ENCODE assay signal across 21 mouse cellular contexts in genomic region chr1:23648875-23649506, GRCm38 (mm10).
DNase-seq lines count a peak whose midpoint lies in the region; ATAC-seq and TF ChIP-seq lines count a peak whose summit lies in the region.
"Had no signal": no experiment of that assay in that cellular context is flagged by ENCODE, and none has a peak within 500 bp of the region (broad histone marks: within the 10 kb centered on the region; RNA-seq: fewer than 3 reads in every experiment).

No protein-coding gene starts in this region.

- H3K36me3 ChIP-seq in forebrain, embryonic 13.5 days (ENCODE audit: poor library complexity, severe bottlenecking), result no peaks in the 10 kb centered on the region
- H3K36me3 ChIP-seq in forebrain, embryonic 11.5 days (ENCODE audit: control insufficient read depth, insufficient read depth, low read length), result no peaks in the 10 kb centered on the region
- H3K36me3 ChIP-seq in kidney, postnatal 0 days (ENCODE audit: insufficient read depth, low read length), result no peaks in the 10 kb centered on the region
- H3K36me3 ChIP-seq in kidney, embryonic 15.5 days, result no peaks in the 10 kb centered on the region
- H3K36me3 ChIP-seq: embryonic facial prominence, embryonic 15.5 days; heart, embryonic 10.5 days; limb, embryonic 15.5 days; midbrain, embryonic 12.5 days; neural tube, embryonic 12.5 days had no signal

- H3K27me3 ChIP-seq in forebrain, embryonic 13.5 days, result no peaks in the 10 kb centered on the region
- no peaks in the 10 kb centered on the region for H3K27me3 ChIP-seq in forebrain, embryonic 11.5 days (ENCODE audit: control insufficient read depth, insufficient read depth, low read length)
- no peaks in the 10 kb centered on the region for H3K27me3 ChIP-seq in kidney, postnatal 0 days (ENCODE audit: insufficient read depth, low read length)
- H3K27me3 ChIP-seq in kidney, embryonic 15.5 days, result no peaks in the 10 kb centered on the region
- H3K27me3 ChIP-seq: embryonic facial prominence, embryonic 15.5 days; limb, embryonic 15.5 days; midbrain, embryonic 12.5 days; neural tube, embryonic 12.5 days had no signal

- 59% methylated on average over 7 of the region's 7 CpGs for WGBS in forebrain, embryonic 13.5 days
- WGBS in forebrain, embryonic 11.5 days, result 82% methylated on average over 7 of the region's 7 CpGs
- WGBS in kidney, postnatal 0 days, result 68% methylated on average over 7 of the region's 7 CpGs
- 65% methylated on average over 7 of the region's 7 CpGs for whole genome bisulfite sequencing in kidney, embryonic 15.5 days

- no peak overlapping the region for H3K9ac ChIP-seq in forebrain, embryonic 13.5 days
- no peak overlapping the region for H3K9ac ChIP-seq in forebrain, embryonic 11.5 days (ENCODE audit: low read length)
- no peak overlapping the region for H3K9ac ChIP-seq in kidney, postnatal 0 days (ENCODE audit: low read depth, low read length)
- H3K9ac ChIP-seq in kidney, embryonic 15.5 days, result no peak overlapping the region
- H3K9ac ChIP-seq: embryonic facial prominence, embryonic 15.5 days; limb, embryonic 15.5 days; liver, embryonic 14.5 days; midbrain, embryonic 12.5 days; neural tube, embryonic 12.5 days had no signal

- H3K4me3 ChIP-seq in forebrain, embryonic 13.5 days, result no peak overlapping the region
- no peak overlapping the region for H3K4me3 ChIP-seq in forebrain, embryonic 11.5 days (ENCODE audit: low read depth, low read length)
- no peak overlapping the region for H3K4me3 ChIP-seq in kidney, postnatal 0 days (replicated peaks; ENCODE audit: low read depth, low read length)
- no peak overlapping the region for H3K4me3 ChIP-seq in kidney, embryonic 15.5 days (replicated peaks)
- H3K4me3 ChIP-seq: embryonic facial prominence, embryonic 15.5 days; heart, embryonic 10.5 days; limb, embryonic 15.5 days; midbrain, embryonic 12.5 days; neural tube, embryonic 12.5 days had no signal

- H3K4me2 ChIP-seq in forebrain, embryonic 13.5 days, result no peak overlapping the region
- no peak overlapping the region for H3K4me2 ChIP-seq in forebrain, embryonic 11.5 days (ENCODE audit: low read depth, low read length, severe bottlenecking)
- H3K4me2 ChIP-seq in kidney, postnatal 0 days (ENCODE audit: low read length), result no peak overlapping the region
- no peak overlapping the region for H3K4me2 ChIP-seq in kidney, embryonic 15.5 days
- H3K4me2 ChIP-seq: embryonic facial prominence, embryonic 15.5 days; limb, embryonic 15.5 days; midbrain, embryonic 12.5 days; neural tube, embryonic 12.5 days had no signal

- H3K27ac ChIP-seq in forebrain, embryonic 13.5 days, result no peak overlapping the region
- H3K27ac ChIP-seq in forebrain, embryonic 11.5 days (ENCODE audit: low read depth, low read length), result no peak overlapping the region
- no peak overlapping the region for H3K27ac ChIP-seq in kidney, postnatal 0 days
- no peak overlapping the region for H3K27ac ChIP-seq in kidney, embryonic 15.5 days
- H3K27ac ChIP-seq: embryonic facial prominence, embryonic 15.5 days; heart, embryonic 10.5 days; limb, embryonic 15.5 days; liver, embryonic 14.5 days; midbrain, embryonic 12.5 days; neural tube, embryonic 12.5 days had no signal

- no peaks in the 10 kb centered on the region for H3K9me3 ChIP-seq in forebrain, embryonic 13.5 days (replicated peaks)
- H3K9me3 ChIP-seq in forebrain, embryonic 11.5 days (ENCODE audit: control insufficient read depth, low read length), result no peaks in the 10 kb centered on the region
- no peaks in the 10 kb centered on the region for H3K9me3 ChIP-seq in kidney, postnatal 0 days (replicated peaks; ENCODE audit: low read length)
- no peaks in the 10 kb centered on the region for H3K9me3 ChIP-seq in kidney, embryonic 15.5 days (replicated peaks)
- H3K9me3 ChIP-seq: embryonic facial prominence, embryonic 15.5 days; heart, embryonic 10.5 days; limb, embryonic 15.5 days; midbrain, embryonic 12.5 days; neural tube, embryonic 12.5 days had no signal

- 0 out of 2 replicates have a peak, but pooled peaks have one; percentile 30 for ATAC-seq in forebrain, embryonic 13.5 days
- ATAC-seq in forebrain, embryonic 11.5 days (replicated peaks; ENCODE audit: low FRiP score), result no peak
- no peak for ATAC-seq in kidney, postnatal 0 days (replicated peaks; ENCODE audit: low FRiP score, low read depth)
- ATAC-seq in kidney, embryonic 15.5 days (replicated peaks; ENCODE audit: low FRiP score), result no peak
- ATAC-seq: lung, postnatal 0 days had no signal

- no peak for TF ChIP-seq CTCF in kidney, postnatal 0 days (IDR thresholded peaks at IDR 0.05; ENCODE audit: low read depth)

- DNase-seq in forebrain, embryonic 11.5 days (ENCODE audit: low spot score), result no peak
- peak; percentile 24 for DNase-seq in kidney, postnatal 0 days (ENCODE audit: low spot score)
- DNase-seq in retina, postnatal 1 day, result peak; percentile 65
- no peak for DNase-seq in retina, embryonic 14.5 days (ENCODE audit: low spot score)
- no peak for DNase-seq in layer of hippocampus, postnatal 14 days (ENCODE audit: low spot score in 2 of 2)
- DNase-seq: adrenal gland, postnatal 14 days; cerebellum, adult 9-10 months; kidney, adult 18-20 months; kidney, postnatal 10 days; left cerebral cortex, postnatal 4 days; thymus, adult 18-20 months; thymus, postnatal 36 days had no signal

- peaks cover 5% of the 10 kb centered on the region for H3K4me1 ChIP-seq in forebrain, embryonic 13.5 days
- H3K4me1 ChIP-seq in forebrain, embryonic 11.5 days (replicated peaks; ENCODE audit: control insufficient read depth, insufficient read depth, low read length), result 0 out of 2 replicates have a peak, but pooled peaks cover 2% of the 10 kb centered on the region
- H3K4me1 ChIP-seq in kidney, postnatal 0 days (replicated peaks; ENCODE audit: insufficient read depth, low read length), result no peaks in the 10 kb centered on the region
- H3K4me1 ChIP-seq in kidney, embryonic 15.5 days, result no peaks in the 10 kb centered on the region
- H3K4me1 ChIP-seq: embryonic facial prominence, embryonic 15.5 days; heart, embryonic 10.5 days; limb, embryonic 15.5 days; midbrain, embryonic 12.5 days; neural tube, embryonic 12.5 days had no signal

Comparison
In these comparisons a context has a peak if more than half of its experiments do, and no peak if none do; other contexts are left out.
1. DNase-seq: peak in kidney, postnatal 0 days (single experiment) and retina, postnatal 1 day (single experiment); none in forebrain, embryonic 11.5 days (single experiment), retina, embryonic 14.5 days (single experiment) and layer of hippocampus, postnatal 14 days (0 of 2).